Mouse (Mus musculus) mesoderm, embryonic 11.5 days (tissue): ENCODE measurements around the gene Rbfox1.

Source experiments
- DNase-seq: peaks from one replicate; pipeline ENCODE4 v3.0.0-alpha.2; 2012; ENCODE audit warnings: low read depth, low spot score

Rbfox1 gene

GRCm38 (mm10) chr16:6914531-6914930 is 1029.4 kb downstream of the Rbfox1 start:
- no peak for DNase-seq

GRCm38 (mm10) chr16:6918641-6919040 is 1033.5 kb downstream of the Rbfox1 start:
- peak; percentile 40 for DNase-seq

- DNase-seq, result peak; percentile 76
Observed at GRCm38 (mm10) chr16:6919681-6920080, 1034.5 kb downstream of the Rbfox1 start.

GRCm38 (mm10) chr16:6927661-6928060 is 1042.5 kb downstream of the Rbfox1 start:
- no peak for DNase-seq

- no peak for DNase-seq
Observed at GRCm38 (mm10) chr16:6930795-6931194, 1045.6 kb downstream of the Rbfox1 start.

GRCm38 (mm10) chr16:6946151-6946550 is 1061.0 kb downstream of the Rbfox1 start:
- DNase-seq, result no peak

- DNase-seq, result no peak
Observed at GRCm38 (mm10) chr16:6949666-6950065, 1064.5 kb downstream of the Rbfox1 start.

- no peak for DNase-seq
Observed at GRCm38 (mm10) chr16:6955102-6955675, 1070.0 kb downstream of the Rbfox1 start.

- DNase-seq, result no peak
Observed at GRCm38 (mm10) chr16:6961931-6962379, 1076.8 kb downstream of the Rbfox1 start.

- DNase-seq, result no peak
Observed at GRCm38 (mm10) chr16:6962508-6962907, 1077.4 kb downstream of the Rbfox1 start.

- no peak for DNase-seq
Observed at GRCm38 (mm10) chr16:6963533-6963932, 1078.4 kb downstream of the Rbfox1 start.

- no peak for DNase-seq
Observed at GRCm38 (mm10) chr16:6964720-6965583, 1079.8 kb downstream of the Rbfox1 start.

GRCm38 (mm10) chr16:6969986-6970385 is 1084.8 kb downstream of the Rbfox1 start:
- no peak for DNase-seq

GRCm38 (mm10) chr16:6976341-6976740 is 1091.2 kb downstream of the Rbfox1 start:
- no peak for DNase-seq

GRCm38 (mm10) chr16:6983947-6984346 is 1098.8 kb downstream of the Rbfox1 start:
- no peak for DNase-seq

- DNase-seq, result no peak
Observed at GRCm38 (mm10) chr16:6986031-6986430, 1100.9 kb downstream of the Rbfox1 start.

- no peak for DNase-seq
Observed at GRCm38 (mm10) chr16:6986494-6986893, 1101.3 kb downstream of the Rbfox1 start.

- DNase-seq, result no peak
Observed at GRCm38 (mm10) chr16:6992251-6992650, 1107.1 kb downstream of the Rbfox1 start.

GRCm38 (mm10) chr16:6993180-6993579 is 1108.0 kb downstream of the Rbfox1 start:
- DNase-seq, result no peak

- DNase-seq, result no peak
Observed at GRCm38 (mm10) chr16:6997109-6997508, 1112.0 kb downstream of the Rbfox1 start.

- DNase-seq, result no peak
Observed at GRCm38 (mm10) chr16:6997834-6998233, 1112.7 kb downstream of the Rbfox1 start.

- no peak for DNase-seq
Observed at GRCm38 (mm10) chr16:7004565-7004964, 1119.4 kb downstream of the Rbfox1 start.

GRCm38 (mm10) chr16:7005478-7005877 is 1120.3 kb downstream of the Rbfox1 start:
- peak; percentile 37 for DNase-seq
